Mouse (Mus musculus): ENCODE measurements at regions not wholly inside any gene's neighbourhood (a gene's known extent, or its start where the extent isn't known, plus 50 kb on each side); places are given as distances from the start of the nearest gene placed in this dataset.

GRCm38 (mm10) chr4:148384251-148385230 lies 60.0 kb downstream of the Ubiad1 start:
- DNase-seq (ENCODE audit: low spot score): no peak

- DNase-seq (ENCODE audit: low spot score): no peak
Measured at GRCm38 (mm10) chr4:148380562-148380961, 64.0 kb downstream of the Ubiad1 start.

GRCm38 (mm10) chr4:148378491-148378890 lies 66.1 kb downstream of the Ubiad1 start:
- DNase-seq (ENCODE audit: low spot score): no peak

GRCm38 (mm10) chr4:148377368-148377767 lies 67.2 kb downstream of the Ubiad1 start:
- peak; percentile 44 for DNase-seq (ENCODE audit: low spot score)

- DNase-seq (ENCODE audit: low spot score): peak; percentile 51
Measured at GRCm38 (mm10) chr4:148376439-148376838, 68.1 kb downstream of the Ubiad1 start.

GRCm38 (mm10) chr4:148371489-148371888 lies 73.1 kb downstream of the Ubiad1 start:
- DNase-seq (ENCODE audit: low spot score): no peak

GRCm38 (mm10) chr4:148367671-148368070 lies 76.9 kb downstream of the Ubiad1 start:
- no peak for DNase-seq (ENCODE audit: low spot score)

- no peak for DNase-seq (ENCODE audit: low spot score)
Measured at GRCm38 (mm10) chr4:148365804-148366203, 78.0 kb upstream of the Disp3 start.

- no peak for DNase-seq (ENCODE audit: low spot score)
Measured at GRCm38 (mm10) chr4:148363366-148364121, 75.8 kb upstream of the Disp3 start.

- DNase-seq (ENCODE audit: low spot score): no peak
Measured at GRCm38 (mm10) chr4:148360931-148361330, 73.2 kb upstream of the Disp3 start.

- no peak for DNase-seq (ENCODE audit: low spot score)
Measured at GRCm38 (mm10) chr4:148358336-148358735, 70.6 kb upstream of the Disp3 start.

GRCm38 (mm10) chr4:148357221-148357621 lies 69.5 kb upstream of the Disp3 start:
- DNase-seq (ENCODE audit: low spot score): no peak

- no peak for DNase-seq (ENCODE audit: low spot score)
Measured at GRCm38 (mm10) chr4:148356654-148357053, 68.9 kb upstream of the Disp3 start.

- no peak for DNase-seq (ENCODE audit: low spot score)
Measured at GRCm38 (mm10) chr4:148353969-148354368, 66.2 kb upstream of the Disp3 start.

GRCm38 (mm10) chr4:148352690-148353089 lies 64.9 kb upstream of the Disp3 start:
- DNase-seq (ENCODE audit: low spot score): no peak

GRCm38 (mm10) chr4:148341531-148342157 lies 53.9 kb upstream of the Disp3 start:
- no peak for DNase-seq (ENCODE audit: low spot score)

- no peak for DNase-seq (ENCODE audit: low spot score)
Measured at GRCm38 (mm10) chr4:148340342-148340741, 52.6 kb upstream of the Disp3 start.

- no peak for DNase-seq (ENCODE audit: low spot score)
Measured at GRCm38 (mm10) chr4:148337890-148338880, 50.4 kb upstream of the Disp3 start.
